Mouse (Mus musculus): ENCODE measurements around the gene Rad54l2.

DNA sequence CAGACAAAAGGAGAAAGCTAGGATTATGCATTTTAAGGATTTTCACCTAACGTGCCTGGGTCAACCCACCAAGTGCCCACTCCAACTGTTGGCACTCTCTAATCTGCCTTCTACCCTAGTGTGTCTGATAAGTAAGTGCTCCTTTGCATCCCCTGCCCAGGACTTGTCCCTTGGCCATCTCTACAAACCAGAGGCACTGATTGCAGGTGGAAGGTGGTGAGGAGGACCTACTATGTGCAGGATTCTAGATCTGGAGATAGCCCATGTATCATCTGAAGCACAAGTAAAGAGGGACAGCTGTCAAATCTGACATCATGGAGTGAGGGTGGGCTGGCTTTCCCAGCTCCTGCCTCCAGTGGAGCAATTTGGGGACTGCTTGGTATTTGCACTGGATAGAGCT, 129.1 kb downstream of the Rad54l2 start:
- TF ChIP-seq CTCF (IDR thresholded peaks at IDR 0.05) (no peak), EP300 (IDR thresholded peaks at IDR 0.05) (no peak)

Data from lung, postnatal 0 days (tissue).